Mouse (Mus musculus): ENCODE data around the gene Ugt1a6a.

Gene Ugt1a6a

DNA sequence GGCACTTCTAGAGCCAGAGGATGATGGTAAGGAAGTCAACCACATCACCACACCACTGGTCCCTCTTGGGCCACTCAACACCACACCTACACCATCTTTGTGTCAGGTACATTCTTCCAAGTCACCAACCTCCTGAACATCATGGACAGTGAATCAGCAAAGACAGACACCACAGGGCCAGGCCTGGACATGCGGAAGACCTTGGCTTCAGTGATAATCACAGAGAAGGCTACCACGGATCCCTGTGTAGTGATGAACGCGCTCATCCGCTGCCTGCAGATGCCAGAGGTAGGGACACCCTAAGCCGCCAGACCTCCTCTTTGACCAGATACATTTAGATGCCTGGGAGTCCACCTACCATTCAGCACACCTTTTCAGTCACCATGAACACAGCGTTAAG is 93.5 kb downstream of the Ugt1a6a start:
- DNase-seq (ENCODE audit: low read depth, low spot score) = no peak

DNA sequence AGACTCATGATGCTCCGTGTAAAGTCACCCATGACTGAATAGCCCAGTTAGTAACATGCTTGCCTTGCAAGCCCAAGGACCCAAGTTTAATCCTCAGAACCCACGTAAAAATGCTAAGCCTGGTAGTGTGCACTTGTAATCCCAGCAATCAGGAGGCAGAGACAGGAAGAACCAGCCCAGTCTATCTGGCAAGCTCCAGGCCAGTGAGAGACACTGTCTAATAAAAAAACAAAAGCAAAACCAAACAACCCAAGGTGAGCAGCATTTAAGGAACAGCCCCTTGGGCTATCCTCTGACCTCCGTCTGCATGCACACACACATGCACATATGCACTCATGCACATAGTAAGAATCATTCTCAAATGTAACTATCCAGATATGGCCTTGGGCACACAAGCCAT is 95.0 kb downstream of the Ugt1a6a start:
- no peak for DNase-seq (ENCODE audit: low read depth, low spot score)

DNA sequence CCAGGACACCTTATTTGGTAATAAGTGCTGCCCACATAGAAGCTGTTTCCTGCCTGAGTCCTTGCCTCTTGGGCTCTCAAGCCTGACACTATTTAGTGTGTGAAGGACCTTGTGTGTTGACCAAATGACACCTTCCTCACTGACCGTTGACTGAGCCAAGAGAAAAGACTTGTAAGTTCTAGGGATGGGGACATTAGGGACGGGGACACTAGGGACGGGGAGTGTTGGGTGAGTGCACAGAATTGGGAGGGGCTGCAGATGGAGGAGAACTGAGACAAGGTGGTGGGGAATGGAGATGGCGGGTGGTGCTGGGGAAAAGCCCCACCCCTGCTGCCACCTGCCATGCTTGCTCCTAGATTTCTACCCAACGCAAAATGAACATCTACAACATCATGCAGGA is 95.4 kb downstream of the Ugt1a6a start:
- no peak for DNase-seq (ENCODE audit: low read depth, low spot score)

DNA sequence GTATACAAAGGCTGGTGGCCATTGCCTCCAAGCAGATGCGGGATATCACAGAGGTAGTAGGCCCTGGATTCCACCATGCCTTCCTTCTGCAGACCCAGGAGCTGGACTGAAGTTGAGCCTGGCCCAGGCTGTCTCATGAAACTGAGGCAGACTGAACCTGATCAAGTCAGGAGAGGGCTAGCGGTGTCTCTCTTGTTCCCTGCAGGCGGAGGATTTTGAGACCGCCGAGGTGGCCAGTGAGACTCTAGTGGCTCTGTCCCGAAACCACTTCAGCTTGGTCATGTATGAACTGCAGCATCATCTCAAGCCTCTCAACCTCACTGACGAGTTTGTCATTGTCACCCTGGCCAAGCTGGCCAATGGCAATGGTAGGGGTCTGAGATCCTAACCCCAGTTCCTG is 95.8 kb downstream of the Ugt1a6a start:
- DNase-seq (ENCODE audit: low read depth, low spot score) = no peak

DNA sequence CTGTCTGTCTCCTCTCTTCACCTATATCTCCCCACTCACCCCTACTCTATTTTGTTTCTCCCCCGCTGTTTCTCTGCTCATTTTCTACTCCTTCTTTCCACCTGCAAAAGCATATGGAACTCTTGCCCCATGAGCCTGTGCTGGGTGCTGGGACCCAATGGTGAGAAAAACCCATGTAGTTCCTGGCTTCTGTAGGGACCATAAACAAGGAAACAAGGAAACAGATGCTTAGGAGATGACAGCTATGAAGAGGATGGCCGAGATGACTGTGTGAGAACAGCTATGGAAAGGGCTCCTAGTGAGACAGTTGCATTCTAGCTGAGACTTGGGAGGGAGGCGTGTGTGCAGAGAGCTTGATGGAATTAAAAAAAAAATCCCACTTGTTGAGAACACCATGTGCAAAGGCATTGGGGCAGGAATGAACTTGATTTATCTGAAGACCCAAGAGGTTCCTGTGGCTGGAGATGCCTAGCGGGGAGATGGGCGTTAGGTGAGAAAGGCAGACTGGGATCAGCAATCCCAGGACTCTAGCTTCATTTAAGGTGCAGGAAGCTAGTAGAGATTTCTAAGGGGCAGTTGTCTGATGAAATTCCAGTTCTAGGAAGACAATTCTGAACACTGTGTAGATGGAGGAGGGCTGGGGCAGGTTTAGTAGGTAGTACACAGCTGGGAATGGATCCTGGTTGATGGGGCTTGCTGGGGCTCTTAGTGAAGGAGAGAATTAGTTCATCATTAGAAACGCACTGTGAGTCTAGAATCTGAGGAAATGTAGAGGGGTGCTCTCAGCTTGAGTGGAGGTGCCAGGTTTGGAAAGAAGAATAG is 96.6 kb downstream of the Ugt1a6a start:
- no peak for DNase-seq (ENCODE audit: low read depth, low spot score)

DNA sequence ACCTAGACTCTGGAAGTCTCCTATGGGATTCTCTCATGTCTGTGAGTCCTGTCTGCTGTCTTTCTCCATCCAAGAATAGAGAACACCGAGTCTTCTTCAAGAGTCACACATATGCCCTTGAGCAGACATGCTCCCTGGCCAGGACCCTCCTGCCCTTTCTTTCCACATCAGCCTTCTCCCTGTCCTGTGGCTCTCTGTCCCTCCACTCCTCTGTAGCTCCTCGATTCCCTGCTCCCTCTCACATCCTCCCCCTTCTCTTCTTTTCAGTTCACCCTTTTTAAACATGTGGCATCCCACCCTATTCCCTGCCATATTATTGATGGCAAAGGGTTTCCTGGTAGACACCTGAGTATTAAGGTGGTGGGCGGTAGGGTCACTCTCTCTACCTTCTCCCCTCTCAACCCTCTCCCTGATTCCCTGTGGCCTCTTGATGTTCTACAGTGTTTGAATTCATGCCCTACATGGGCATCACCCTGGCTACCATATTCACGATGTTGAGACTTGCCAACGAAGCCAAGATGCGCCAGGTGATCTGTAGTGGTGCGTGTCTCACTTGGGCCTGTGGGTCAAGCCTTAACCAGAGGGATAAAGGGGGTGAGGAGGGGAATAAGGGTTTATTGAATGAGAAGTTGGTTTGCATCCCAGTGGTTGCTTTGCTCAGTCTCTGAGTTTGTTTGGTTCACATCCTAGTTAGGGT is 97.3 kb downstream of the Ugt1a6a start:
- no peak for DNase-seq (ENCODE audit: low read depth, low spot score)

DNA sequence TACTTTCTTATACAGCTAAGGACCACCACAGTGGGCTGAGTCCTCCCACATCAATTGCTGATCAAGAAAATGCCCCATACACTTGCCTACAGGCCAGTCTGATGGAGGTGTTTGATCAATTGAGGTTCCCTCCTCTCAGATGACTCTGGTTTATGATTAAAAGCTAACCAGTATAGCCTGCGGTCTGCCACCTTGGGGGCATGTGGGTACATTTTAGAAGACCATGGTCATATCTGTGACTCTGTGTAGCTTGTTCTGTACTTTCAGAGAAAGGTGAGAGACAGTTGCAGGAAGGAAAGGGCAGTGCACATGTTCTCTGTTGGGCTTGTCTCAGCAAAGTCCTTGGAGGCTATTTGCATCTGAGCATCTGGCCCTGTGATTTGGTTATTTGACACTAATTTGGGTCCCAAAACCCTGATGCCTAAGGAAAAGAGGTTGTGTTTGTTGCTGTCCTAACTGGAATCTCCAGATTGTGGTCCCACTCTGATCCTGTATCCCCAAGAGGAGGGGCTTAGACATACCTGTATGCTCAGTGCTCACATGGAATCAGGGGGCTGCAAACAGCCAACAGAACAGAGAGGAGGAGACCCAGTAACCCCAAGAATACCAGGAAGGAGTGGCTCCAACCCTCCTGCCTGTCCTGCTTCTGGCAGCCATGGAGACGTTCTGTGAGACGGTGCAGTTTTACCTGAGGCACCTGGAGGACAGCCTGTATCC is 98.2 kb downstream of the Ugt1a6a start:
- no peak for DNase-seq (ENCODE audit: low read depth, low spot score)

DNA sequence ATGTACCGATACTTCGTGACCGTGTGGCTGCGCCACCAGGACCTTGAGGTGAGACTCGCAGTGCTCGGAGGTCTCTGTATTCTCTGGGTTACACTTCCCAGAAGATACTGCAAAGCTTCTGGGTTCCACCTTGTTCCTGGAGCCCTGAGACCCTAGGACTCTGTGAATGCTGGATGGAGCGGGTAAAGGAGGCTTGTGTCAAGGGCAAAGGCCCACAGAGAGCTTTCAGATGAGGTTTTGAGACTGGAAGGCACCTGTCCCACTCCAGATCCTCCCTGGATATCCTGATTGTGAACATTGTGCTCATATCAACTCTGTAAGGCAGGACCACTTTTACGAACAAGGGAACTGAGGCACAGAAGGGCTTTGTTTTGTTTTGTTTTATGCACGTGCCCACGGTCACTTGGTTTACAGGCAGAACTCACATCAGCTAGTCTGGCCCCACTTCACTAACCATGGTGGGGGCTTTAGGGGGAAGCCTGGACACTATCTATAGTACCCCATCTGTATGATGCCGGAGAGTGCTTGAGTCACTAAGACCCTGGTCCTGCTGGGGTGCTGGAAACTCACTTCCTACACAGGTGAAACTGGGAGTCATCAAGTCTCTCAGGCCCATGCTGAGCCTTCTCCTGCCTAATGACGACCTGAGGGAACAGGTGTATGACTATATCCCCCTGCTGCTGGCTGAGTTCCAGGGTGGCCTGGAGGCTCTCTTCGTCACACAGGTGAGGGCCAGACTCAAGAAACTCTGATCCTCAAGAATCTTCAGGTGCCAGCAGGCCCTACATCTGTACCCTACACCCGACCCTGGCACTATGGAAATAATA is 99.0 kb downstream of the Ugt1a6a start:
- no peak for DNase-seq (ENCODE audit: low read depth, low spot score)

DNA sequence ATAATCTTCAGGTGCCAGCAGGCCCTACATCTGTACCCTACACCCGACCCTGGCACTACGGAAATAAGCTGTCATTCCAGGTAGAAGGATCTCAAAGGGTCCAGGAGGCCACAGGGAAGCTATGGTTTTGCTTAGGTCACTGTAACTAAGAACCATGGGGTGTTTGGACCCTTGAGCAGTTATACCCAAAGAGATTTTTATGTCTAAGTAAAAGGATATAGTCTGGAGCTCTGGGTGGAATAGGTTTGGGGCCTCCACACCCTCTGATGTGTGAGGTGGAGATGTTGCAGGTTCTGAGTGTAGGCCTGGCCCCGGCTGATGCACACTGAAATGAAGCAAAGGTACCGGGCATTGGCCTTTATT is 99.6 kb downstream of the Ugt1a6a start:
- DNase-seq (ENCODE audit: low read depth, low spot score) = no peak

DNA sequence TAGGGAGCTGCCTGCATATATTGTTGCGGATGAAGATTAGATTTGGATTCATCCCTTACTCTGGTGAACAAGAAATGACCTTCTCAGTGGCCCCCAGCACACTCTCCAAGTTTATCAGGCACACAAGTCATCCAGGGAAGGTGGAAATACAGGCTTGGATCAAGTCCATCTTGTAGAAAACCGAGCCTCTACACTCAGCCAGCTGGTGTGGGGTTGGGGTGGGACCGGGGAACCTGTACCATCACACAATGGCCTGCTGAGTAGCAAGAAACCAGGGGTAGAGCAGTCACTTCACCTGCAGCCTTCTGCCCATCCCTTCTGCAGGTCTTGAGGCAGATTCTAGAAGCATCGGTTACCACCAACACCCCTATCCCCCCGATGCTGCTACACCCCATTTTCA is 100.0 kb downstream of the Ugt1a6a start:
- no peak for DNase-seq (ENCODE audit: low read depth, low spot score)

DNA sequence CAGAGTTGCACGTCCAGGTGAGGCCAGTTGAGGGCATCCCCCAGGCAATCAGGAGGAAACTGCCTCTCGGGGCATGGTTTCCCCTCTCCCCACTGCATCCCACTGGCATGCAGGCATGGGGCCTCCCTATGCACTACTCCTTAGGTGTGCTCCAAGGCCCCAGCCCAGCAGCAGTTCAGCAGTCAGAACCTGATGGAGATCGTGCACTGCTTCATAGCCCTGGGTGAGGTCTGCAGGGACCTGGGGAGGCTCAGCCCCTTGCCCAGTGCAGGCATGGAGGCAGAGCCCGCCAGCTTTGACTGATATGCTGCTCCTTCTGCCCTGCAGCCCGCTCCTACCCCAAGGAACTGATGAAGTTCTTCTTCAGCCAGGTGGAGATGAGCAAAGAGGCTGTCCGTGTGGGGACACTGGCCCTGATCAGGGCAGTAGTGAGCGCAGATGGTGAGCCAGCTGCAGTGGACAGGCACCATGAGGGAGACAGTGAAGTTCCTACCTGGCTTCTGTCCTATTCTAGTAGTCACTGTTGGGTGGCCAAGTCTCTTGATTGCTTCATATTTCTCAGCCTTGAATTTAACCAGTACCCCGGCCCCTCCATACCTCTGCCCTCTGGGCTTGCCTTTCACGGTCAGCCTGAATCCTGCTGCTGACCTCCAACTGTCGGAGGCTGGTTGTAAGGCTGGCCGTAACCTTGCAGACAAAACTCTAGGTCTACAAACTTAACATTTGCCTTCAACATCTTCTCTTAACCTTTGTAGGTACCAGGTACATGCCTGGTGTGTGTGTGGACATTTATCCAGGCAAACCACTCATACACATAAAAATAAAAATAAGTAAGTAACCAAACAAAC is 100.7 kb downstream of the Ugt1a6a start:
- no peak for DNase-seq (ENCODE audit: low read depth, low spot score)

DNA sequence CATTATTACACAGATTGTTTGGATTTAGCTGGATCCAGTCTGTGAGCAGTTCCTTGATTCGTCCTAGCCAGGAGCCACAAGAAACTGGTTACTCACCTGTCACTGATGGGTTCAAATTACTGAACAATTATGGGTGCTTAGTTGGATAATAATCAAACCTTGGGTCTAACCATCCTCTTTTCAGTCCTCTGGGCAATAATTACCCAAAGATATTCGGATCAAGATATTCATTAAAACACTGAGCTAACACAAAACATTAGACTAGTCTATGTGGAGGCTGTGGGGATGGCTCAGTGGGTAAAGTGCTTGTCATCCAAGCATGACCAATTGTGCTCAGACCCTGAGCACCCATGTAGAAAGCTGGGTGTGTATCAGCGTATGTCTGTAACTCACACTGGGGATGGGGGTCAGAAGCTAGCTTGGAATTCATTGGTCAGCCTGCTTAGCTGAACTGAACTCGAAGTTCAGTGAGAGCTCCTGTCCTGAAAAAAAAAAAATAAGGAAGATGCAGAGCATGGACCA is 101.3 kb downstream of the Ugt1a6a start:
- no peak for DNase-seq (ENCODE audit: low read depth, low spot score)

DNA sequence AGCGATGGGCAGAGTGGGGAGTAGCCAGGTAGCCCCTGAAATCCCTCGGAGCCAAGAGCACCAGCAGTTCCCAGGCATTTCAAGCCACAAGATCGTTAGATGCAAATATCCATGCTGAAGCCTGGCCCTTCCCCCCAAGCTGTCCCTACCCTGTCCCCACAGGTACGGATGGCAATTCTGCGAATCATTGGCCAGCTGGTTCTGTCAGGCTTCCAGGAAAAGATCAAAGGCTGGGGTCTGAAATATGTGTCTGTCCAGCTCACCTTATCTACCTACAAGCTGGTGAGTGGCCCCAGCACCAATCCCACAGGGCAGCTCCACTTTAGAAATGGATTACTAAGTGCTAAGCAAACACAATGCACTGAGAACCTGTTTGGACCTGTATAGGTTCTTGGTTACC is 102.7 kb downstream of the Ugt1a6a start:
- DNase-seq (ENCODE audit: low read depth, low spot score) = no peak

DNA sequence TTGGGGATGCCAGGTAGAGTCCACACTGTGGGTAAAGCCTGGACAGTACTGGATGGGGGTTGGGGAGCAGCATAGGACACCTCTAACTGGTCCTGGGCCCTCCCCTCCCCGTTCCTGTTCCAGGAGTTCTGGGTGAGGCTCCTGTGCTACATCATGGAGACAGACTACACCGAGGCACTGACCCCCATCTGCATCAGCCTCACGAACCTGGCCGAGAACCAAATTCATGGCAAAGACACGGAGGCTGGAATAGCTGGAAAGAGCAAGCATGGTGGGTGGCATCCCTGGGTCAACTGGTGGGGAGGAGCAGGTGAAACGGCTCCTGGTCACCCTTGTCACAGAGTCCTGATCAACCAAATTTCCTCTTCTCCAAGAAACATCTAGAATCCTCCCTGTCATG is 104.2 kb downstream of the Ugt1a6a start:
- no peak for DNase-seq (ENCODE audit: low read depth, low spot score)

DNA sequence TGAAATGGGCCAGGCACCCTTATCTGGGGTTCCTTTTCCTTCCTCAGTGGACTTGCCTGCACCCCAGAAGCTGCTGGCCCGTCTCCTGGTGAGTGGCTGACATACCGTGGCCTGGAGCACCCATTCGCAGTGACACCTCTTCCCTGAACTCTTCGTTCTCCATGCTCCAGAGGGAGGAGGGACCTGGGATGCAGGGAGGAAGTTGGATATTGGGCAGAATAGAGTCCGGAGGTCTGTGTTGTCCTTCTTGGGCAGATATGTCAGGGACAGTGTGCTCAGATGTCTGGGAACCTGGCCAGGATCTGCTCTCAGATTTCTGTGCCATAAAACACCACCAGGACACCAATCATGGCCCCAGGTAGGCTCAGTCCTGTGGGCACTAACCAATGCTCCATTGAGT is 105.5 kb downstream of the Ugt1a6a start:
- DNase-seq (ENCODE audit: low read depth, low spot score) = no peak

DNA sequence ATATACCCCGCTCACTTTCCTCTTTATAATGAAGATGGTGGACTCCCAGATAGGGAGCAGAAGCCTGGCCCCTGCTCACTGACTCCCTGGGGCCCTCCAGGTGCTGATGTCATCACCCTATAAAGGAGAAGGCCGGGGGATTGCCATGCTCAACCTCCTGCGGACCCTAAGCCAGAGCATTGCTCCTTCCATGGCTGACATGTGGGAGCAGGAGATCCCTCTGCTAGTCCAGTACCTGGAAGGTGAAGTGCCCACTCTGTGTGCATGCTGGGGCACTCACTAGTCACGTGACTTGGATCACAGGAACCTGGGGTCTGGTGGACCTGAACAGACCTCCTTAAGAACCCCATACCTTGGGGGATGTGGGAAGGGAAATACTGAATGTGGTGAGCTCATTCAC is 106.0 kb downstream of the Ugt1a6a start:
- no peak for DNase-seq (ENCODE audit: low read depth, low spot score)

DNA sequence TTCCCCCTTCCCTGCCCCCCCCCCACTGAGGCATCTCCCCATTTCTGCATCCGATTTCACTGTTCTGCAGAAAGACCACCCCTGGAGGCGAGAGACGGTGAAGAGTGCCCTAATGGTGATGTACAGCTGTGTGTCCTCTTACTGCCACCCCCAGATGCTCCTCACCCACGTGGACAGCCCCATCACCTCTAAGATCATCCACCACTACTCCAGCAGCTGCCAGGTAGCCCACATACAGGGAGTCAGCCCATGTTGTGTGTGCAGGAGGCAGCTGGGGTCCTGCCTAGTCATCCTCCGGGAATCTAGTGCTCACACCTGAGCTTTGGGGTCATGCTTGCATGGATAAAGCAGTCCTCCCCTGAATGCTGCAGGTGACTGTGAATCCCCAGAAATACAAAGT is 109.3 kb downstream of the Ugt1a6a start:
- DNase-seq (ENCODE audit: low read depth, low spot score) = no peak

DNA sequence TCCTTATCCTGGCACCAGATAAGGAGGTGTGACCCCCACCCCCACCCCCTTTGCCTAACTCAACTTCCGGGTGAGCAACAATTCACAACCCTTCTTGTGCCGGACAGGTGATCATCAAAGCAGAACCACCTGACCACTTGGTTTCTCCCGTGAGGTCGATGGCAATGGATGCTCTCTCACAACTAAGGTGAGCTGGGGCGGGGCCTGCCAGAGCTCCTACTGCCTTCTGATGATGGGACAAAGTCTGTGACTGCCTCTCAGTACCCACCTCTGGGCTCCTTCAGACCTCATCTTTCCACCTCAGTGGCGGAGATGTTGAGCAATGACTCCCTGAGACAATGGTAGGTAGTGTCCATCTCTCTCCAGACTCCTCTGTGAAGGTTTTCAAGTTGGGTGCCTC is 111.3 kb downstream of the Ugt1a6a start:
- no peak for DNase-seq (ENCODE audit: low read depth, low spot score)

DNA sequence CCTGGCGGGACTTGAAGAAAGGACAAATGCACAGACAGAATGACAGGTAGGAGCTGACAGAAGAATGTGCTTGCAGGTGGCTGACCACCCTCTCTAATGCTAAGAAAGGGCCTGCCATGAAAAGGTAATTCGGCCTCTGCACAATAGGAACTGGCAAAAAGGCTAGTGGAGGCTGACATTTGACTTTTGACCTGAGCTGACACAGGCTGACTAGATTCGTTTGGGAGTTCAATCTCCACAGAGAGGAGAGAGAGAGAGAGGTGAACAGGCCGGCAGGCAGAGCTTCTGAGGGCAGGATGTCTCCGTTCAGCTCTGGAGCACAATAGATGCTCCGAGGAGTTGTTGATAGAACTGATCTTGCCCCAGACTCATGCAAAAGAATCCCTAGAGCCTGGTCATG is 111.8 kb downstream of the Ugt1a6a start:
- DNase-seq (ENCODE audit: low read depth, low spot score) = no peak

DNA sequence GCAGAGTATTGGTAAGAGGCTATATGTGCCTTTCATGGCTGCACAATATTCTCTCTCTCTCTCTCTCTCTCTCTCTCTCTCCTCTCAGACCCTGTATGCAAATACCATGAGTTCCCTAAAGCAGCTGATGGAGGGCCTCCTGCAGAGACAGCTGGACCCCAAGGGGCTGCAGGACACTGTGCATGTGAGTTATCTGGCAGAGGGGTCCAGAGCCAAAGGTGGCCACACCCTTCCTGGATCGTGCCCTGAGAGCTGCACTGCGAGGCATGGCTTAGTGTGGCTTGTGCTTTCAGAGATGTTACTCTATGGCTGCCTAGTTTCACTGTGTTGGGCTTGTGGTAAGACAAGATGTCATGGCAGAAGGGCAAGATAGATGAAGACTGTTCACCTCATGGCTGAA is 113.1 kb downstream of the Ugt1a6a start:
- no peak for DNase-seq (ENCODE audit: low read depth, low spot score)

DNA sequence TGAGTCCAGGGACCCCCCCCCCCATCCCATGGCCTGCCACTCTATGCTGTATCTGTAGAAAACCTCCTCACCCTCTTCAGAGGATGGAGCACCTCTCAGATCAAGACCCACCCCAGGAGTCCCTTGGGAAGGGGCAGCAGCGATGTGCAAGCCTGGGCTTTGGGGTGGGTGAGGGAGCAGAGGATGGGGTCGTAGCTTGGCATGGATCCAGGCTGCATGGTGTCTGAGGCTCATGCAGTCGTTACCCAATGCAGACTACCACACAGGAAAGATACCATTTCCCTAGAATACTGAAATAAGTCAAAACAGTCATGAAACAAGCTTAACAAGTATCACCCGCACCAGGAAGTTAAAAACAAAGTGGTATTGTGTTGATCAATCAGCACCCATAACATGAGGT is 114.0 kb downstream of the Ugt1a6a start:
- DNase-seq (ENCODE audit: low read depth, low spot score) = no peak

Measured in telencephalon, adult 2 months (tissue).